Mouse (Mus musculus) left cerebral cortex, adult 11 months (tissue): ENCODE results near the gene Sh3bp5.
A peak's percentile ranks its signal among the peaks of the same experiment; 100 is the strongest.

Experiments used
- DNase-seq: peaks from one replicate; pipeline ENCODE4 v3.0.0; 2022; ENCODE audit warnings: low spot score

The Sh3bp5 gene

DNA sequence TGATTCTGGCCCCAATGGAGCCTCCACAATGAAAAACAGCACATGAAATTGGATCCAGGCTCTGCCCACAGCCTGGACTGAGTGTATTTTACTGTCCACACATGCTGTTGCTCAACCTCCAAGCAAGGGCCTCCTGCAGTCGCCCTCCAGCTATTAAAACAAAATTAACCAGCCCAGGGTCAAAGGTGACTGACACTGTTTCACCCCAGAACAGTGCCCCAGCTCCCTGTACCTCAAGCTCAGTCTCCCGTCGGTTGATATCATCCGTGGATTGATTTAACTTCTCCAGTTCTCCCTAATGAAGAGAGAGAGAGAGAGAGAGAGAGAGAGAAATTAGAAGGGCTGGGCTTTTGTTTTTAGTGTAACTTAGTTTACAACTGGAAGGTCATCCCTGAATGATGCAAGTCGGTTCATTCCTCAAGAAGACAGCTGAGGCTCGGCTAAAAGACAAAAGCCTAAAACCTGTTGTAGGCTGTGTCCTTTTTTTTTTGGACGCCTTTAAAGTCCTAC is 2.0 kb downstream of the Sh3bp5 start:
- DNase-seq, result no peak

DNA sequence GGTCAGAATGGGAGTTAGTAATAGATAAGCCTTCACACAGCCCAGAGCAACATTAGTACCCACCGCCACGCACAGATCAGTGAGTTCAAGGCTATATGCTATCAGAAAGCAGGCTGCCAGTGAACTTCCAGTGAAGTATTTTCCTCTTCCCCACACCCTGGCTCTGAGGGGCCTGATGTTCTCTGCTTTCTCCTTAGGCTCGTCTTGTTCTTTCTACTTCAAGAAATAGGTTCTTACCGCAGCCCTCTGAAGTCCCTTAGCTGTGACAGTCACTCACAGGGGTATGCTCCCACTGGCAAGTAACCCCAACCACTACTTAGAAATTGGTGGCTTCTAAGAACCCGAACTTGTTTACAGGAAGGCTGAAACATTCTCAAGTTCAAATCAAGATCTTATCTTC is 2.8 kb downstream of the Sh3bp5 start:
- DNase-seq, result no peak

DNA sequence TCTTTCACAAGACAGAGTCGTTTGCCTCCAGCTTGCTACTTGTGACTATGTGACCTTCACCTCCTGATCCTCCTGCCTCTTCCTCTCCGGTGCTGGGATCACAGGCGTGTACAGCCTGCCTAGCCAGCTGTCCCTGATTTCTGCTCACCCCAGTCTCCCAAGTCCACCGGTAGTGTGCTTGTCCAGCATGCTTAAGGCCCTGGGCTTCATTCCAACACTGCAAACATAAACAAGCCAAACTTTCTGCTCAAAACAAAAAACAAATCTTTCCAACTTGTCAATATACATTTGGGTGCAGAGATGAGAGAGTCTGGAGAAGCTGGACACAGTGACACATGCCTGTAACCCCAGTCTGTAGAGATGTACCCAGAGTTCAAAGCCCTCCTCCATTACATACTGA is 3.5 kb downstream of the Sh3bp5 start:
- DNase-seq, result no peak

DNA sequence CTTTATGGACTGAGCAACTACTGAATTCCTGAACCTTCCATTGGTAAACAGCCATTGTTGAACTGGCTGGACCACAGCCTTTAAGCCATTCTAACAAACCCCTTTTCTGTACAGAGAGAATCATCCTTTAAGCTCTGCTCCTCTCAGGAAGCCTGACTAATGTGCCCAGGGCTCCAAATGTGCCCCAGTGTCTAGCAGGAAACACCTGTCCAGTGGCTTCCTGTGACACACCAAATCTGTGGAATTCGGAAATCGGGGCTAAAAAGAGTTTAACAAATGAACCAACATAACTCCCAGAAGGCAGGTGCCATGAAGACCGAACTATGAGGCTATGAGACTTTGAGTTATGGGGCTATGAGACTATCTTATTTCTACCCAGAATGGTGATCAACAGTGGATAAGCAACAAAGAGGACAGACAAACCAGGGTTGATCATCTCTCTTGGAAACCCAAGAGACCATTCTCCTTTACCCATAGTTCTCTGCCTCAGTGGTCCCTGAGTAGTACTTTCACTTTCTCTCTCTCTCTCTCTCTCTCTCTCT is 4.0 kb downstream of the Sh3bp5 start:
- no peak for DNase-seq

DNA sequence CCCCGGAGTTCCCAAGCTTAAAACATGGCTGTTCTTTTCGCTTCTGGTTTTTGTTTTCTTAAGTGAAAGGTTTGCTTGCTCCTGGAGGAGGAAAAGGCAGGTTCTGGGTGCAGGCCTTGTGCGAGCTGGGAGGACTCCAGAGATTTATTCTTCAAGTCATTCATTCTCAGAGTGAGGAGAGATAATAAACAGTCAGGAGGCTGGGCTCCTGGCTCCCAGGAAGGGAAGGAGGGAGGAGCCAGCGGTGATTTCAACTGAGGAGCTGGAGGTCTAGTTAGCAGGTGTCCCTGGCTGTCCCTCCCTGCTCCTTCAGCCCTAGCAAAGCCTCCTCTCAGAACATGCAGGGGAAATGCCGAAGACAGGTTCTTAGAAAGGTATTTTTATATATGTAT is 6.9 kb downstream of the Sh3bp5 start:
- DNase-seq, result no peak

DNA sequence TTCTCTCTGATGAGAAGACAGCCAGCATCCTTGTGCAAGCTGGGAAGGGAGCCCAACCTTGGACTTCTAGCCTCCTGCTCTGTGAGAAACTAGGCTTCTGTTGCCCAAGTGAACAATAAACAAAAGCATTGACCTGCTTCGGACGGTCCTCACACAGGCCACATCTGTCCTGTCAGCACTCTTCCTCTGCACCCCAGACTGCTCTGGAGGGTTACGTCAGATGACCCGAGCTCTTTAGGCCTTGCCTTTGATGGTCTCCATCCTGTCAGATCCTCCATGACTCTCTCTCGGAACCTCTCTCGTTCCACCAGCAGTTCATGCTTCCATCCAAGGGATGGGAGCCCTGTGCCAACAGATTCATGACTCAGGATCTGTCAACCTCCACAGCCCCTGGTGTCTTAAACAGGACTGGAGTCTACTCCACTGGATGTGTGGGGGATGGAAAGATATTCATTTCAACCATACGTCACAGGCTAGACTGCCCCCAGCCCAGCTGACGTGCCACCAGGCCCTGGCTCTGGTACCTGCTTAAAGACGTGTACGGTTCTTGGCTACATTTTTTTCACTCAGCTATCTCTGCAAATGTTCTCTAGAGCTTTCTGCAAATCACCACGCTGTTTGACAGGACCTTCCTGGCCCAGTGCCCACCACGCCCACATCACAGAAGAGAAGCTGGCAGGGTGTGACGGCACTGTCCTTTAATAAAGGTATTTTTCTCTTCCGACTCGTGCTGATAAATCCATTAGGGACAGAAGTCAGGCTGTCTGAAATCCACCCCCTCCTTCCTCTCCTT is 7.5 kb downstream of the Sh3bp5 start:
- peak; percentile 39 for DNase-seq

DNA sequence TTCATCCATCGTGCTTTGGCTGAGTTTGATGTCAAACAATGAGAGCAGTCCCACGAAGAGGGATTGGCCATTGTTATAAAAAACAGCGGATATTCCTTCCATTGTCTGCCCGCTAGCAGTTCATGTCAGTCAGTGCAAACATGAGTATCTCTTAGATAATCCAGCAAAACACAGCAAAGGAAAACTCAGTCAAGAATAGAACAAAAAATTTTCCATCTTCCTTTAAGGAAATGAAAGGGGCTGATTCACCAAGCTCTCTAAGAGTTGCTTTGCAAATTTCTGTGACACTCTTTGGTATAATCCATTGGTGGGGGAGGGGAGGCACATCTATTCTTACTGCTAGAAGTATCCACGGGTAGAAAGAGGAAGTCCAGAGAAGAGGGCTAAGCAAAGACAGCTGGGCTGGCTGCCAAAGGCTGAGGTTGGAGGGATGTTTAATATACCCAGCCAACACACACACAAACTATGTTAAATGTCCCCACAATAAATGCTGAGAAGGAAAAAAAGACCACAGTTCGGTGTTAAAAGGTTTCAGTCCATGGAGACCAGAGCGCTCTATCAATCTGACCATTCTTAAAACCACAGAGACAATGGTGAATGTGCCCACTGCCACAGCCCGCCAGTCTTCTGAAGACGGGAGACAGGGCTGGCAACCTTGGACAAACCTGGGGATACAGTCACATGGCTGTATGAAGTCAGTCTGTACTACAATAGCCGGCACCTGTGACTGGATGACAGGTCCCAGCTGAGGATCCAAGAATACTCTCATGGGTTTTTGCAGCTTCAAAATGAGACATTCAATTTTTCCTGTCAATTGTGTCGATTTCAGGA is 12.7 kb downstream of the Sh3bp5 start:
- no peak for DNase-seq

DNA sequence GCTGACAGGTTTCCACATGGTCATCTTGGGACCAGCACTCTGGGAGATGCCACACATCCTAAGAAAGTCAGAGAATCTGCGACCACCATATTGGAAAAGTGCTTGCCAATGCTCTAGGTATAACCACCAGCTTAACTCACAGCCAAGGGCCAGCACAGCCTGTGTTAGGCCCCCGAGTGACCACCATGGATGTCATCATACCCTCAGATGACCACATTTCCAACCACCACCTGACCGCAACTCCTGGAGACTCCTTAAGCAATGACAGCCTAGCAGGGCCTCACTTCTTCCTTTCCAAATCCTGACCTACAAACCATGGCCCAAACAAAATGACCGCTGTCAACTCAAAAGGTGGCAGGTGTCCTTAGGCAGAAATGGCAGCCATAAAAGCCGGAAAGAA is 13.5 kb downstream of the Sh3bp5 start:
- no peak for DNase-seq

DNA sequence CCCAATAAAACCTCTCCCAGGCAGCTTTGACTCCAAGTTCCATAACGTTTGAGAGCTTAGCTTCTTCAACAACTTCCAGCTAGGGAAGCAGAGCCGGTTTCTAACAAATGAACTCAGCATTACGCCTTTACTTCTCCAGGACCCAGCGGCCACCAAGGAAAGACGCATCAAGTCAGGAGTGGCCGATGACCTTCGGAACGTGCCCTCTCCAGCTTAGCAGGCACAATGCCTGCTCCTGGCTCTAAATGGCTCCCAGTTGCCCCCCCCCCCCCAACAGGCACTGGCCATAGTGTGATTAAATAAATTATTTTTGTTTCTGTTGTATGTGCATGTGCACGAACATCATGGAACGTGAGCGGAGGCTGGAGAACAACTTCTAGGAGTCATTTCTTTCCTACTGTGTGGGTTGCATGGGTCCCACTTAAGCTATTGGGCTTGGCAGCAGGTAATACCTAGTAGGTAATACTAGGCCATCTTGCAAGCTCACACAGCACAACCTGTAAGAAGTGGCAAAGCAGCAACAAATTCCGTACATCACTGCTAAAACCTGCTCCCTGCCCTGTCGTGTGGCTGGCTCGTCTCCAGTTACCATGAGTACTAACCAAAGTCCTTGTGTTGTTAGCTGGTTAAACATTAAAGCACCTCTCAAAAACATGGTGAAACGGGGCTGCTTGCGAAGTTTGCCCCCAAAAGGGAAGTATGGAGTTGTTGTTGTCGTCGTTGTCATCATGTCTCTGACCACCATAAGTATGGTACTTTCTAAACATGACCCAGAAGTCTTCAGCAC is 14.2 kb downstream of the Sh3bp5 start:
- no peak for DNase-seq

DNA sequence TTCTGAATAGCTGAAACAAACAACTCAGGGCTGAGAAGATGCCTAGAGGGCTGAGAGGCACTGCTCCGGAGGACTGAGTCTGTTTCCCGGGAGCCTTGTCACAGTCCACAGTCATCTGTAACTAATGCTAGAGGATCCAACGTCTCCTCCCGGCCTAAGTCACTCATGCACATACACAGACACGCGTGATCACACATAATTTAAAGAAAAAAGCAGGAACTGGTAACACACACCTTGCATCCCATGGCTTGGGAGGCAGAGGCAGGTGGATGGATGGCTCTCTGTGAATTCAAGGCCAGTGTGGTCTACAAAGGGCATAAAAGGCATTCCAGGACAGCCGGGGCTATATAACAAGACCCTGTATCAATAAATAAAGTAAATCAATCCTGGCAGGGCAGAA is 14.9 kb downstream of the Sh3bp5 start:
- no peak for DNase-seq

DNA sequence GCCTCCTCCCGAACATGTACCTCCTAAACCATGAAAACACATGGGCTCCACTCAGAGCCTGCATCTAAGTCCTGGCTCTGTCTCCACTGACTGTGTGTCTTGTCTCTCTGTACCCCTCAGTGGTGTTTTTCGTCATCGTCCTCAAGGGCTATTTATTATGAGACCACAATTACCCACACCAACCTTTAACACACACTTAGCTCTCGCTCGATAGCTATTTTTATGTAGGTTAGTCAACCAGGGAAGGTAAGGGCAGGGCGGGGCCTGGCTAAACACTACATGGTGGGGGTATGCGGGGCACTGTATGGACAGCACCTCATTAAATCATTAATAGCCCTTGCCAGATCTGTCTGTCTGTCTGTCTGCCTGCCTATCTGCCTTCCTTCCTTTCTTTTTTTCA is 15.3 kb downstream of the Sh3bp5 start:
- DNase-seq, result no peak

DNA sequence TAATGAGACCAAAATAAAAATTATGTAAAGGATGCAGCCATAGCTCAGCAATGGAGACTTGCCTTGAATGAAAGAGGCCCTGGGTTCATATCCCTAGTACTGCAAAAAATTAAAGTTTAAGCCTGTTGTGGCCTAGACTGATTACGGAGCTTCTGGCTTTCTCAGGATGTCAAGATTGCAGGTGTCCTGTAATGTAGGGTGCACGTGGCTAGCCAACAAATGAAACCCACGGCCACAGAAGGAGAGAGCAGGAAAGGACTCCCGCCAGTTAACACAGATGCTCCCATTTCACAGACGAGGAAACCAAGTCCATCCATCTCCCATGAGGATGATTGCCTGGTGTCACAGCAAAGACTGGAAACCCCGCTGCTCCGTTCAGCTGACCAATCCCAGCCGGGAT is 15.7 kb downstream of the Sh3bp5 start:
- no peak for DNase-seq

DNA sequence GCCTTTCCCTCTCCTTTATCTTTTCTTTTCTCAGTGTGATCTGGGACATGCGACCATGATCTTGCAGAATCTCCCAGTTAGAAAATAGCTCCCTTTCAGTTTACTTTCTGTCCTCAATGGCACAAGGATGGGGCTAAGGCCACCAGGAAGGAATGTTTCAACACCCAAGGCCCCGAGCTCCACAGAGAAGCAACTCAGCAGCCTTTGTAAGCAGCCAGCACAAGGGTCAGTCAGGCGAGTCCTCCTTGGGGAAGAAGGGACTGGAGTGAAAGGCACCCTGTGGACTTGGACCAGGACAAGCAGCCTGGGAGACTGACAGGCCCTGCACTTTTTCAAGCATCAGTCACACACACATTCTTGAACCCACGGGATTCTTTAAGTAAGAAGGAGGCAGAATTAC is 16.6 kb downstream of the Sh3bp5 start:
- DNase-seq, result no peak

DNA sequence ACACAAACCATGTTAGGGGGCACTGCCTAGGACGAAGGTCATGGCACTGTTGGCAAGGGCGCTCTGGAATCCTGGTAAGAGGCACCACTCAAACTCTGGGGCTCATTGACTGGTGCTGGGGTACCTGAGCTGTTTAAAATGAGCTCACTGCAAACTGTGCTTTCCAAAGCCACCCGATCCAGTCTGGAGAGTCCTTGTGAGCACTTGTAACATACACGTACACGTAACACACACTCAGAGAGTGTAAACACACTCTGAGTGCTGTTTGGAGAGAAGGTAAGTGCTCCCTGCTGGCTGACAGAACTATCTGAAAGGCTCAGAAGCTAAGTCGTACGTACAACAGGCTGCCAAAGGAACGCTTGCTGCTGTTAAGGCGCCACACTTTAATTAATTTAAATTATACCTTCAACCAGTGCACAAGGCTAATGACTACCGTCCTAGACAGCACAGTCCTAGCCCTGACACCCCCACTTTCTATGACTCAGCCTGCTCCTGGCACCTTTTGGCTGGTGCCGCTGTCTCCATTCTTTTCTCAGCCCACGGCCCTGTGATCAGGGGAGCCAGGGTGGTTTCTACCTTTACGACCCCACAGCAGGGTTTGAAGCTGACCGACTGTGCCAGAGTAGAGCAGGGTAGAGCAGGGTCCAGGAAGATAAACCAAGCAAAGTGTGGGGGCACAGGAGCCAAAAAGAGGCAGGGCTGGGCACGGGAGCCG is 18.9 kb downstream of the Sh3bp5 start:
- DNase-seq, result no peak

DNA sequence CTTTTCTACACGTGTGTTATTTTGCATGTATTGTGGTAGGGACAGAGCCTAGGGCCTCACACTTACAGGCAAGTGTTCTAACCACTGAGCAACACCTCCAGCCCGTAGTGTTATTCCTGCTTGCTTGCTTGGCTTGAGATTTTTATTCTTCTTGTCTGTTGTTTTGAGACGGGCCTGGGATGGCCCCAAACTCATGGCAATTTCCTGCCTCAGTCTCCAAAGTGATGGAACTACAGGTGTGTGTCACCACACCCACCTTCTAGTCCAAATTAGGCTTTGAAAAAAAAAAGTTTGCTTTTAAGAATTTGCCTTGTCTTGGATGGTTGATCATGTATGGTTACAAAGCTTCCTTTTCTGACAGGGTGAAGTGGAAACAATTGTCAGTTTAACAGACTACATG is 19.5 kb downstream of the Sh3bp5 start:
- no peak for DNase-seq

DNA sequence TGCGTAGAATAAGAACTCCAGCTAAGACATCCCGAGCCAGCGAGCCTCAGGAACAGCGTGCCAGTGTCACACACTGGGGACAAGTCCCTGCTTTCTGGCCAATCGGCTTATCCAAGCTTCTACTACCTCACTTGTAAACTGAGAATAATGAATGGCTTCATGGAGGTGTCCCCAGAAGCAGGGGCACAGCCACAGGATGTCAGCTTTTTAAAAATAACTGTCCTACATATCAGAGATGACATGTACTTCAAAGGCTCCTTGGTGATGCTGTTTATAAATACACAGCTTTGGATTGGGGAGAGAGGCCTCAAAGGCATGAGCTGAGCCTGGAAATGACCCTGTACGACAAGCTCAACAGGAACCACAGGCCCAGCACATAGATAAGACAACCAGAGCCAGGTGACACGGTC is 20.9 kb downstream of the Sh3bp5 start:
- DNase-seq, result no peak

DNA sequence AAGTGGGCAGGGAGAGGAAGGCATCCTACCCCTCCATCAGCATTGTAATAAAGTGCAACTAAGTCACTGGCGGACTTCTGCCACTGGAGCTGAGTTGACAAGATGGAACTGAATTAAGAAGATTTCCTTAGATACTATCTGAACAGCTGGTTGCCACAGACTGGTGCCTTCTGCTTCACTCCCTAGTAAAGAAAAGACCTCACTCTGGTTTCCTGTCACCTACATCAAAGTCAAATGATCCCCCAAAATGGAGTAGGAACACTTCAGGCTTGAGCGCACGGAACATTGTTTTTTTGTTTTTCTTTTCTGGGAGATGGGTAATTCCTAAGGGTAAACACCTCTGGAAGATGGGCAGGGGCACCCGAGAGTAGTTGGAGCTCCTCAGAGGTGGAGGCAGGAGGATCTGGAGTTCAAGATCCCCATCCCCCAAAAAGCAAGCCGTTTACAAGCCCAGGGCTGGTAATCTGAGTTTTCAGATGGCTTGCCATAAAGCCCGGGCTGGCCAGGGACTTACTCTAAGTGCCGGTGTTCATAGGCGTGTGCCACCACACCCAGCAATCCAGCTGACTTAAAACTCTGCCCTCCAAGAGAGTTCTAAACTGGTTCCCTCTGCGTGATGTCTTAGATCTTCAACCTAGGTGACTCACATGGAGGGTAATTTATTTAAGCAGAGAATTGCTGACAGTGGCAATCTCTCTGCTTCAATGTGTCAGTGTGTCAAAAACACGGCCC is 21.5 kb downstream of the Sh3bp5 start:
- no peak for DNase-seq

DNA sequence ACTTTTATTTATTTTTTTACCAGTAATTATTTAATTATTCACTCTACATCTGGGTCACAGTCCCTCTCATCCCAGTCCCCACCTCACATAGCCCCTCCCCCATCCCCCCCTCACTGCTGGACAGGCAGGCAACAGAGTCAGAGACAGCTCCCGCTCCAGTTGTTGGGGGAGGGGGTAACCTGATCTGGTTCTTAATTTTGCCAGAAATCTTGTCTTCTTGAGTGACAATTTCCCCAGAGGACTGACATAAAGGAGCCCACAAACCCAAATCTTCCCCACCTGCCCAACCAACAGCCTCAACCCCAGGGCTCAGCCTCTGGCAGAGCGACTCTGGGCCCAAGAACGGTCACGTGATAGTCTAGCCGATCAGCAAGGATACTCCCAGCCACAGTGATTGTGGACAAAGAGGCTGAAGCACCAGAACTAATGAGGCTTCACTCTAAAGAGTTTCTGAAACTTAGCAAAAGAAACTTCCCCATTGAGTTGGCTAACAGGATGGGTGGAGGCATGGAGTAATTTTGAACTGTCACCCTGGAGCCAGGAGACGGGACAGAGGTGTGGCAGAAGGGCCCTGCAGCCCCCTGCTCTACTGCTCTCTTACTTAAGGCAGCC is 22.3 kb downstream of the Sh3bp5 start:
- DNase-seq, result no peak

DNA sequence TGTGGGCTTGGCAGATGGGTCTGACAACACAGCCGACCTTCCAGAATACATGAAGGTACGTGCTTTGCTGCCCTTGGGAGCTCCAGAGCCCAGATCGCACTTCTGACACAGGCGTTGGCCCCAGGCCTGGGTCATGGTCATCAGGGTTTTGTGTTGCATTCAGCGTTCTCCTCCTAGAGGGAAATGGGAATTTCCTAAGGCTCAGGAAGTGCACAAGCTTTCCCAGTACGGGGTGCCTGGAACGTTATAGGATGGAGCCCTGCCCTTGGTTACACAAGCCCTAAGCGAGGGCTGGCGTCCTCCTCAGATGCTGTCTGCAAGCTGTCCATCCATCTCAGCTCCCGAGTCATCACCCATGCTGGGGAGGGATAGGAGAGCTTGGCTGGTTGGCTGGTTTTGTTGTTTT is 23.2 kb downstream of the Sh3bp5 start:
- DNase-seq, result no peak

DNA sequence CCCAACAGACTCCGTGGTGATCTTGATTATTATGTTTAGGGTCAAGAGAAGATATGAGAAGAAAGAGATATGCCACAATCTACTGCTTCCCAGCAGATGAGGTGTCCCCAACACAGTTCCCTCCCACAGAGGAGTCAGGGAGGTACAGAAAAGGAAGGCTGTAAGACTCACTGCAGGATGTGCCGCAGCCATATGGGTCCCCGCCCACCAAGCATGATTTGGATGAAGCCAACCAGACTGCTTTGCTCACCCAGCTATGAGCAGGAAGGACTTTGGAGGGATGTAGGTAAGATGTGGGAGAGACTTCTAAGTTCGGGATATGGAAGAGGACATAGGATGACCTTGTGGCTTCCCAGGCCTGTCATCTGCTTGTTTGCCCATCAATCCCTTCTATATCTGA is 25.1 kb downstream of the Sh3bp5 start:
- DNase-seq, result no peak
